Mouse (Mus musculus) c-Kit-positive CD71-negative TER-119-negative erythroid progenitor cells, embryonic 14.5 days (primary cell): Measurements from ENCODE around the gene Klk14.
"Not testable (repeated sequence)": the region's sequence is repeated elsewhere in the genome, so short reads cannot be mapped to it uniquely, and the experiment has no call there.

Experiments used
- DNase-seq: peaks from one replicate; pipeline ENCODE4 v3.0.0-alpha.2; 2013; ENCODE audit warnings: low read depth

The Klk14 gene

GRCm38 (mm10) chr7:43690118-43690517 lies at the start of gene Klk14:
Gene Klk14 (plus strand): TSS chr7:43690418.
- no peak for DNase-seq

DNA sequence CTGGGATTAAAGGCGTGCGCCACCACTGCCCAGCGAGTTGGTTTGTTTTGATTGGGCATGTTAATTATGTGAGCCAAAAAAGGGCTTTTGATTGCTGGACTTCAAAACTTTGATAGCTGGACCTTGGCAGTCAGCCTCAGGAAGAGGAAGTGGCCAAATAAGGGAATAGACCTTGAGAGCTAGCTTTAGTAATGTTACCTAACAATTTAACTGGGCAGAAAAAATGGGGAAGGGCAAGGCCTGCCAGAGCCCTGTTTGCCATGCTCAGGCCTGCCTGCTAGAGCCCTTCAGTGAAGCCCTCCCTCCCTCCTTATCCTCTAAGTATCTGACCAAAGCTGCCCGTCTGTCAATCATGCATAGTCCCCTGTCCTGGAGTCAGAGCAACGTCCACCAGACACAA lies 47.6 kb upstream of the Klk14 start:
- DNase-seq, result no peak

GRCm38 (mm10) chr7:43643046-43643652 lies 47.1 kb upstream of the Klk14 start:
- no peak for DNase-seq

DNA sequence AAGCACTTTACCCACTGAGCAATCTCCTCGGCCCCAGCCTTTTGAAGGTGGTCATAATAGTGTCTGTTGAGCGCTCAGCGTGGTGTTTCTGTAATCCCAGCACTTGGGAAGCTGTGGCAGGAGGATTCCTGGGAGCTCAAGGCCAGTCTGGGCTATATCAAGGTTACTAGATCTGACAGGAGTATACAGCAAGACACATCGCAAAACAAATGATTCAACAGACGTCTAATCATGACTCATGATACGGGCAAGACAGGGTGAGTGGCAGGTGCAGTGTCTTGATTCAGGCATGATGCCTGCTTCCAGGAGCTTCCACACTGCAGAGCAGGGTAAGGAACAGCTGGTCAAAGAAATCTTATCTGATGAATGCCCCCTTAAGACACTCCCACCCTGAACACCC lies 37.5 kb upstream of the Klk14 start:
- no peak for DNase-seq

DNA sequence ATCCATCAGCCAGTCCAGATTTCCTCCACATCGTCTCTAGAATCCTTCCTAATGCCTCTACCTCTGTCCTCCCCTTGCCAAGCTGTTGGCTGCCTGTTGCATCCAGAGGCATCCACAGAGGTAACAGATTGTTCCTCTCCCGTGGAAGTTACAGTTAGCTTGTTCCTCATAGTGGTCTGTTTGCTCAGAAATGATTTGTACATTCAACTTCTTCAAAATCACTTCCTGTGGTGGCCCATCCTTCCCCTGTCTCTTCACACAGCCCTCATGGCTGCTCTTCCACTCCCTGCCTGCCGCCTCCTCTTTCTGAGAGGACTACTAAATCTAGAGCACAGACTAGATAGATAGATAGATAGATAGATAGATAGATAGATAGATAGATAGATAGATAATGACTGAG lies 35.7 kb upstream of the Klk14 start:
- no peak for DNase-seq

DNA sequence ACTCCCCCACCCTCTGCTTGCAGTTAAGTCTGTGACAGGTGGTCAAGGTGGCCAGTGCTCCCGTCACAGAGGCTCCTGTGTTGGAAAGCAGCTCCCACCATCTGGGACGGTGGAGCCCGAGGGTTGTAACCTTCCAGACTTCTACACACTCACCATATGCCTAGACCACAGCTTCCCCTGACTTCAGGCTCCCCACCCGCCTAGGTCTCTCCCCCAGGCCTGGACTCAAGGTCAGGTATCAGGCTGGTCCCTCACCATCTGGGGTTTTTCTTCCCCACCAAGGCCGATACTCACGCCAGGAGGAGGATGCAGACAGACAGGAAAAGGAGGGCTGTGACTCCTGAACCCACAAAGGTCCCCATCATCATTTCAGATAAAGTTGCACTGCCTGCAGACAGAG lies 34.0 kb upstream of the Klk14 start:
- DNase-seq, result no peak

DNA sequence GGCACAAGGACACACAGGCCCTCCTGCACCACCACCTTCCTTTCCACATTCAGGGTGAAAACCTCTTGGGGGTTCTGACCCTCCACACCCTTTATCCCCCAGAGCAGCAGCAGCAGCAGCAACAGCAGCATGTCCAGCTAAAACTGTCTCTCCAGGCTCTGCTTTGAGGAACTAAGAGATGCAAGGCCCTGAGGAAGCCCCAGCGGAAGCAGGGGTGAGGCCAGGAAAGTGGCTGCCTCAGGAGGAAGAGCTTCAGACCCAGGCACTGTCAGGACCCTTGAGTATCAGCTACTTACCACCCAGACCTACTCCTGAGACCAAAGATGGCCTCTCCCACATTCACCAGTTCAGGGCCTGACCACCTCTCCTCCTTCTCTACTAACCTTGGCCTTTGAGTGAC lies 30.2 kb upstream of the Klk14 start, which contains the start of gene Siglece:
TSS of gene Siglece (minus strand) at position 160 of the 400 bp plus-strand sequence.
- no peak for DNase-seq

DNA sequence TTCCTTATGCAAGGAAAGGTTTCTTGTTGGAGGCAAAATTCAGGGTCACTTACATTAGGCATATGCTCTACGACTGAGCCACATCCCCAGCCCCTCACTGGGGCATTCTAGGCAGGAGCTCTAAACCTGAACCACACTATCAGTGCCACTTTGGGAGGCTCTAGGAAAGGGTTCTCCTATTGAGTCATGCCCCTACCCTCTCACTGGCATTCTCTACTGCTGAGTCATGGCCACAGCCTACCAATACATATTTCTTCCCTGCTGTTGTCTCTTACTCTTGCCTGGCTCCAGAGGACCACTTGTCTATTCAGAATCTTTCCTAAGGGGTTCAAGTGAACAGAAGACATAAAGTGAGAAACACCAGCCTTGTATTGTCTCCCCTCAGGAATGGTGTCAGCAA lies 27.4 kb upstream of the Klk14 start:
- DNase-seq, result no peak

DNA sequence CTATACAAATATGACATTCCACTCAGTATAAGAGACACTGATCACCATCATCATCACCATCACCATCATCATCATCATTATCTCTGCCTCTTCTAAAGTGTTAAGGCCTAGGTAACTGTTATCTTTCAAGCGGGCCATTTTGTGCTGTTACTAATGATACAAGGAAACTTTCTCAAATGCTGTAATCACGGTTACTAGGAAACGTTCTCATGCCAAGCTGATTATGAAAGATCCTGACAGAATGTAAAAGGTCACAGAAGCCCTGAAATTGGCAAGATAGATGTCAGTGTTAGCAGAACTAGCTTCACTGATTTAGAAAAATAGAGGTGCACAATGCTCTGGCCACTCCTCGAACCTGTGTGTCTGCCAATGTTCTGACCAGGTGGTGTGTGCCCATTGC lies 23.0 kb upstream of the Klk14 start:
- DNase-seq, result not testable (repeated sequence)

- DNase-seq, result no peak
Observed at GRCm38 (mm10) chr7:43668582-43668981, 21.6 kb upstream of the Klk14 start.

DNA sequence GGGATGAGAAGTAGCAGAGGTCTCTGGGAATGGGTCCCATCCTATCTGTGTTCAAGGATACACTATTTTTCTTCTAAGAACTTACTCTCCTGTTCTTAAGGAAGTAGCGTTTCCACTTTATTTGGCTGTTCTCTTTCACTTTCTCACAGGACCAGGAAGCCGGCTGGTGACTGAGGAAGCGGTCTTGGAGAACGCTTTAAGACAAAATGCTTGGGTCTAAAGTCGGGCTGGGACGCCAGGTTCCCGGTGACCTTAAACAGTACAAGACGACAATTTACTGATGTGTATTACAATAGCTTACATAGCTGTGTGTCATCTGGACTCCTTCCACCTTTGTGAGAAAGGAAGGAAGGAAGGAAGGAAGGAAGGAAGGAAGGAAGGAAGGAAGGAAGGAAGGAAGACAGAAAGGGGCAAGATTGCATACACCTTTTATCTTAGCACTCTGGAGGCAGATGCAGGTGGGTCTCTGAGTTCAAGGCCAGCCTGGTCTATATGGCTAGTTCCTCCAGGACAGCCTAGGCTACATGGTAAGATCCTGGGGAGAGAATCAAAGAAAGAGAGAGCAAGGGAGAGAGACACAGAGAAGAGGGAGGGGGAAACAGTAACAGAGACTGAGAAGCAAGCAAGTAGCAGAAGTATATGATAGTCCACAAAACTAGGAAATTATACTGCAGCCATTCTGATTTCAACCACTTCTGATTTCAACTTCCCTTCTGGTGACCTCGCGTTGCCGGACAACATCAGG lies 19.0 kb upstream of the Klk14 start:
- DNase-seq, result no peak

DNA sequence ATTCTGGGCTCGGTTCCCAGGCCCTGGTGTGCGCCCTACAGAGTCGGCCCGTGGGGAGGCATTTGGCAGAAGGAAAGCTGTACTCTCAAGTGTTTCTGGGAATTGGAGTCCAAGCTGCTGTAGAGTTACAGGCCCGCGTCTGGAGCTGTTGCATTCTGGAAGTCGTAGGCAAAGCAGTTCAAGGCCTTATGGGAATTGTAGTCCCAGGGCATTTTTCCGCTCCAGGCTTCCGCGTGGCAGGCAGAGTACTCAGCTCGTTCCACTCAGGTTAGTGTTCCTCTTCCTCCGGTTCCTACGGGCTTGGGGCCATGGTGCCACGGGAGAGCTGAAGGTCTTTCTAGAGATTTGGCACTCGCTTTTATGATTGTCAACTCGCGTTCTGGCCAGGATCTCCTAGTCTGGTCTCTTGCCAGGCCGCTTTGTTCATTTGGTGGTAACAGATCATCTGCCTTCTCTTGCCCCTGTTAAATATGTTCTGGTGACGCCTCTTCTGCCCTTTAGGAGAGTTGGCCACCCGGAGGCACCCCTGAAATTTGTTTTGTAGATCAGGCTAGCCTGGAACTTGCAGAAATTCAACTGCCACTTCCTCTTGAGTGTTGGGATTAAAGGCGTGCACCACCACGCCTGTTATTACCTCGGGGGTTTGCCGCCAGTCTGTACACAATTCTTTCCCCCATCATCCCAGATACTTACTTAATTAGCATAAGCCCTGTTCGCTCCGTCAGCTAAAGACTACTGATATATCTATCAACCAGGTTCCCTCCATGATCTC lies 18.2 kb upstream of the Klk14 start, which contains the start of gene Ctu1:
TSS of gene Ctu1 (plus strand) at position 208 of the 772 bp plus-strand sequence.
- peak; percentile 69 for DNase-seq

GRCm38 (mm10) chr7:43672581-43673260 lies 17.5 kb upstream of the Klk14 start:
- no peak for DNase-seq

GRCm38 (mm10) chr7:43675091-43675490 lies 15.1 kb upstream of the Klk14 start:
- DNase-seq, result no peak

DNA sequence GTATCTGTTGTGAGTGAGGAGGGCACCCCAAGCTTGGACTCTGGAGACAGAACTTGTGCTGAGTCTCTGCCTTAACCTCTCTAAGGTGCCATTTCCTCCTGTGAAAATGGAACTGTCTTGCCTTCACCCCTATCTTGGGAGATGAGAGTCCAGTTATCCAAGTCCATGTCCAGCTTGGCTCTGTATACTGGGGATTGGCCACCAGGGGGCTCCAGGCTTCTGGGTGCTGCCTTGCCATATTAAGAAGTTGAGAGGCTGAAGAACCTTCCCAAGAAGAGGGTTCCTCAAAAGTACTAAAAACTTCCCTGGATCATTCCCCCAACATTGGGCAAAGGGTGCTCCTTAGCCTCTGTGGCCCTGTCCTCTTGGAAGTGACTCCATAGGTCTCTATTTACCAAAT lies 11.7 kb upstream of the Klk14 start:
- DNase-seq, result no peak

- peak; percentile 59 for DNase-seq
Observed at GRCm38 (mm10) chr7:43680960-43681359, 9.3 kb upstream of the Klk14 start.

DNA sequence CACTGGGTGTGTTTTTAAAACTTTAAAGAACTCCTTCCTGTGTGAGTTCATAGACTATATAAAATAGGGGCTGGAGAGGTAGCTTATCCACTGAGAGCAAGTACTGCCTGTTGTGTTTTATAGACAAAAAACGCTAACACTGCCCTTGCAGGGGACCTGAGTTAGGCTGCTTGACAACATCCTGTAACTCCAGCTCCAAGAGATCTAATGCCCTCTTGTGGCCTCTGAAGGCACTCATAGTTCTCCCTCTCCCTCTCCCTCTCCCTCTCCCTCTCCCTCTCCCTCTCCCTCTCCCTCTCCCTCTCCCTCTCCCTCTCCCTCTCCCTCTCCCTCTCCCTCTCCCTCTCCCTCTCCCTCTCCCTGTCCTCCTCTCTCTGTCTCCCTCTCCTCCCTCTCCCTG lies 7.7 kb upstream of the Klk14 start:
- DNase-seq, result not testable (repeated sequence)

- DNase-seq, result no peak
Observed at GRCm38 (mm10) chr7:43685088-43685487, 5.1 kb upstream of the Klk14 start.

DNA sequence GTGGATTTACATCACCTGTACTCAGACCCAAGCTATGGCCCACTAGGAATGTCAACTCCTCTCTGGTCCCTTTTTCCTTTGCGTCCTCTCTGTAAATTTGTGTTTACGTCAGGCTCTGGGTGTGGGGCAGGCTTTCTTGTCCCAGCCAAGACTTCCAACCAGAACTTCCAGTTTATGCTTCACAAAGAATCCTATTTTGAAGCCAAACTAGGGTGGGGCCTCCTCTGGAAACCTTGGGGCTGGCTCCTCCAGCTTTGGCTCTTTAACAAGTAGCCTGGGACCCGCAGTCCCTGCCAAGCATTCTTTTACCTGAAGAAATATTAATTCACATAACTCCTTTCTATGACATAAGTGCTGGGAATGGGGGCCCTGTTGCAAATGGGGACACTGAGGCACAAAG lies 19.8 kb downstream of the Klk14 start:
- DNase-seq, result no peak

- DNase-seq, result no peak
Observed at GRCm38 (mm10) chr7:43712267-43712666, 22.0 kb downstream of the Klk14 start, which contains the start of gene Klk13. Gene Klk13 (plus strand): TSS chr7:43712567.

GRCm38 (mm10) chr7:43712917-43713316 lies 22.7 kb downstream of the Klk14 start:
- no peak for DNase-seq

GRCm38 (mm10) chr7:43713741-43714351 lies 23.6 kb downstream of the Klk14 start:
- DNase-seq, result no peak
